Mouse (Mus musculus): ENCODE data around the gene Flt1.

Flt1 gene

DNA sequence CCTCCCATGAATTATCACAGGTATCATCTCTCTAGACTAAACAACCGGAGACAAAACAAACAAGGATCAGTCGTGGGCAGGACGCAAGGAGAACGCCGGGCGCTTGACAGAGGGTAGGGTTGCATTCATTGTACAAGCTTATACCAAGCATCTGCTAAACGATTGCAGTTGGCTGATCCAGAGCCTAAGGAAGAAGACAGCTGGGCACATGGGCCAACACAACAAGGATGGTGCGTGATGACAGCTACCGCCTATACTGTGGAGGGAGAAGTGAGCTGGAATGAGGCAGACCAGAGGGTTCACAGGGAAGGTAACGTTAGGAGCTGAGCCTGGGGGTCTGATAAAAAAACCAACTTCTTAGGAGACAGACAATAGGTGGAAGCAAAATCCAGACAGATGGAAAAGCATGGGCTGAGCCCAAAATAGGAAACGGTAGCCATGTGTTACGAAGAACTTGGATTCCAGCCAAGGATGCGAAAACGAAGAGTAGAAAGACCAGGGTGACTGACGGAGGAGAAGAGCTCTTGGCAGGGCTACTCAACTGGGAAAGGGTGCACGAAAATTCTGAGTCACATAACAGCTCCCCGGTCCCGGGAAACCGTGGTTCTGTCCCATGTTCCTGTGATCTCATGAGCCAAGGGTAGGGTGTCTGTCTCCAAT, 53.9 kb downstream of the Flt1 start:
- no peak; the same call in 1 of the 2 replicates for ATAC-seq (ENCODE audit: insufficient number of reproducible peaks, low FRiP score, low TSS enrichment)

DNA sequence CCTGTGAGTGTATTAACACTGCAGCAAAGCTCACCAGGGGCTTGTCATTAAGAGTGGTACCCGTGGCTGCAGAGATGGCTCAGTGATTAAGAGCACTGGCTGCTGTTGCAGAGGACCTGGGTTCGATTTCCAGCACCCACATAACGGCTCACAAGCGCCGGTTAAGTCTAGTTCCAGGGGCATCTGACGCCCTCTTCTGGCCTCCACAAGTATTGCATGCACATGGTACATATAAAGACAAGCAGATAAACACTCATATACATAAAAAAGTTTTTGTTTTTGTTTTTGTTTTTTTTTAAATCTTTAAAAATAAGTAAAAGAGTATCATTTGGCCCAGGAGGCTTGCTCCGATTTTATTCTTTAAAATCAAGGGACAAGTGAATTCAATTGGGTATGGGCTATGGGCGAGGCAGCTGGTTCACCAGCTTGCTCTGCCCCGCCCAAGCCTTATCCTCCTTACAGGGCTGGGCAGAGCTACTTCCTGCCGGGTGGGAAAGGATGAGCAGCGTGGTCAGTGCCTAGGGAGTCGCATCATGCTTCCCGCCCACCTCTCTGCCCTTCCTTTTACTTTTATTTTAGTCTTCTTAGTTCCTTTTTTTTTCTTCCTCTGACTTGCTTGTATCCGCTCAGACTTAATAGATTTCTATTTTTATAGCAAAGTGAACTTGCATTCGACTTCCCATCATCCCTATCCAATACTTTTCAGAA, 57.0 kb downstream of the Flt1 start:
- ATAC-seq (ENCODE audit: insufficient number of reproducible peaks, low FRiP score, low TSS enrichment) = no peak

DNA sequence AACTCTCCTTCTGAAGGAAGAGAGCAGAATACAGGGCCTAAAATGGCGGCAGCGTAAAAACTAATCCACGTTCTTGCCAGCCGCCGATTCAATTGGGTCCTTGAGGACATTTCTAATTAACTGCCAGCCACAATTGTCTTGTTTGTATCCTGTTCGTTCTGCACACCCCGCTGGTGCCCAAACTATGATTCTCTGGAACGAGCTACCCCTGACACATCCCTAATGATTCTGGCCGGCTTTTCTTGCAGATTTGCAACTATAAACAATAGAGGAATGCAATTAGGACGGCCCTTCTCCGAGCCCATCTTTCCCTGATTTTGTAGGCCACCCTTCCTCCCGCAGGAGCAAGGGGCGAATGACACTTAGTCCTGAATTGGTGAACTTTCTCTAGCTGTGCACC, 59.9 kb downstream of the Flt1 start:
- ATAC-seq (ENCODE audit: insufficient number of reproducible peaks, low FRiP score, low TSS enrichment) = no peak

DNA sequence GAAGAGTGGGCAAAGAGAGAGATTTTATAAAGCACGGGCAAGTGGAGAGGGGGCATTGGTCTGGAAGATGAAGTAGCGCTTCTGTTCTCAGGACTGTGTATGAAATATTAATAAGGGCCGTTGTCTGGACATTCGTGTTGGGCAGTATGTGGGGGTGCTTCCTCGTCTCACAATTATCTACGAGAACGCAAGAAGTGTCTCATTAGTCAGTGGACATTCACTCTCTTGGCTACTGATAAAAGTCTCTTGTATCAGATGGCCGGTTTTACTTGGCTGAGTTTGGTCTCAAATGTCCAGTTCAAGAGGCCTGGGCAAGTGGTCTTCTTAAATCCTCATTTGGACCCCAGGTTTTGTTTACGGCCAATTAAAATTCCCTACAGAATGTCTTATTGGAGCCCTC, 60.4 kb downstream of the Flt1 start:
- ATAC-seq (ENCODE audit: insufficient number of reproducible peaks, low FRiP score, low TSS enrichment) = no peak

DNA sequence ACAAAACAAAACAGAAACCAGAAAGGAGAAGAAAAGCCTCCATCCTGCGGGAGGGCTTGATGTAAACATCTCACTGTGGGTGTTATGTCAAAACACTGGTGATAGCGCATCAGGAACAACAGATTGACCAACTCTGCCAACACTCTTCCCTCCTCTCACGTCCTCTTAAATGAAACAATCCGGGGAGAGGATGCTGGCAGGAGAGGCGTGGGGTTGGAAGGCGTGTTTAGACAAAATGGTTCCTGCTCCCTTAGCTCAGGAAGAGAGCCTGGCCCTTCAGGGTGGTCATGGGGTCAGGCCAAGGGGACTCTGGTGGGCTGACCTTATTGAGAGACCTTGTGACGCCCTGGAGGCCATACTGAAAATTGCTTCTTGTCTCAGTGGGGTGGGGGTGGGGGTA, 65.9 kb downstream of the Flt1 start:
- ATAC-seq (ENCODE audit: insufficient number of reproducible peaks, low FRiP score, low TSS enrichment) = no peak

DNA sequence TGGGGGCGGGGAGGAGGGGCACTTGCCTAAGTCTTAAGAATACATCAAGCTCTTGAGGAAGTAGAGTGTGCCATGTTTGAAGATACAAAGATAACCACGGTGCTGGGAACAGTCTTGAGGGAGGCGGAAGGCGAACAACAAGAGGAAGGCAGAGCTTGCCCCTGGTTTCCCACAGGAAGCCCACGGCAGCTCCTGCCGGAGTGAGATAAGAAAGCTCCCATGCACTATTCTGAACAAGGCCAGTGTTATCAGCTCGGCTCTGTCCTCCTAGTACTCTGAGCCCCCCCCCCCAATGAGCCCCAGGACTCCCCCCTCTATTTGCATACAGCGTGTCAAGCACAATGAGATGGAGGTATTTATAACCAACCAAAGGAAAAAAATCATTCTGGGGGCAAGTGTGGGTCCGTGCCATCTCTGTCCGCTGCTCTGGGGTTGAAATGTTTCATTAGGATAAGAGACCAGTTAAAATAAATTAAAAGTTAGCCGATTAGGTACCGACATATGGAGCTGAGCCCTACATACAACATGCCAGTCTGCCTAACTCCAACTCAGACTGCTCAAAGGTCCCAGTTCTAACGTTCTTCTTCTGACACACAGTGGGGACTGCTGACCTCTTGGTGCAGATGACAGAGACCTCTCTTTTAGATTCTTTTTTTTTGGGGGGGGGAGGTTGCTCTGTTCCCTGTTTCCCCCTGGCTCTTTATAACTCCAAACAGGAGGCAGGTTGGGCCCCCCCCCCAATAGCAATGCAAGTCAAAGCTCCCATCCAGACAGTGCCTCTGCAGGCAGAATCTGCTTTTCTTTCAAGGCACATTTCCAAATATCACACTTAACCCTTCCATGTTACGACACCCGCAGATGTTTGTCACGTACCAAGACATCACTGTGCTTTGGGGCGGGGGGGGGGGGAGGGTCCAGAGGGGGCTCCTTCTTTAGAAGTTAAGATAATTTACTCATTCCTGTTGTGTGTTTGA, 67.6 kb downstream of the Flt1 start:
- ATAC-seq (ENCODE audit: insufficient number of reproducible peaks, low FRiP score, low TSS enrichment) = no peak

DNA sequence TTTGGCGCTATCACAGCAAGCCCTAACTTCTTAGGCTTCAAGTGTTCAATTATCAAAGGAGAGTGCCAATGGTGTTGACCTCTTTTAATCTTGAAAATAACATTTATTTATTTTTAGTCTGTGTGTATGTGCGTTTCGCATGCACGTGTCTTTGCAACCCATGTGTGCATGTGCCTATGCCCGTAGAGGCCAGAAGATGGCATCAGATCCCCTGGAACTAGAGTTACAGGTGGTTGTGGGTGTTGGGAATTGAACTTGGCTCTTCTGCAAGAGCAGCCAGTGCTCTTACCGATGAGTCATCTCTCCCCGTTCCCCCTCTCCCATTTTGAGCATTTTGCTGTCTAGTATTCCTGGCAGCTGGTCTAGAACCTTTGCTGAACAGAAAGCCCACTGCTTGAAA, 70.0 kb downstream of the Flt1 start:
- ATAC-seq (ENCODE audit: insufficient number of reproducible peaks, low FRiP score, low TSS enrichment) = no peak

DNA sequence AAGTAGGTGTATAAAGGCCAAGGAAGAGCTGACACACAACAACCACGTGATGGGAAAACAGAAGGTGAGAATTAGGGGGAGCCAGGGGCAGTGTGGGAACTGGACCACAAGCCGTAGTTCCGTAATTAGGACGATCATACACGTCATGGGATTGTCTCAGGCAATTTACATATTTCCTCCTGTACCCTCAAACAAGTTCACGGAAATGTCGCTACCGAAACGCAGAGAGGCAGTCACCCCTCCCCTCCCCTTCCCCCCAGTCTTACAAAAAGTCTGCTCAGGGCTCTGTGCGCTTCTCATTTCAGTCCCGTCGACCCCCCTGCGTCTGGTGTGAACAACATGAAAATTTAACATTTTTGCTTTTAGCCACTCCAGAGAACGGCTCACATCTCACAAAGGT, 74.6 kb downstream of the Flt1 start:
- no peak for ATAC-seq (ENCODE audit: insufficient number of reproducible peaks, low FRiP score, low TSS enrichment)

DNA sequence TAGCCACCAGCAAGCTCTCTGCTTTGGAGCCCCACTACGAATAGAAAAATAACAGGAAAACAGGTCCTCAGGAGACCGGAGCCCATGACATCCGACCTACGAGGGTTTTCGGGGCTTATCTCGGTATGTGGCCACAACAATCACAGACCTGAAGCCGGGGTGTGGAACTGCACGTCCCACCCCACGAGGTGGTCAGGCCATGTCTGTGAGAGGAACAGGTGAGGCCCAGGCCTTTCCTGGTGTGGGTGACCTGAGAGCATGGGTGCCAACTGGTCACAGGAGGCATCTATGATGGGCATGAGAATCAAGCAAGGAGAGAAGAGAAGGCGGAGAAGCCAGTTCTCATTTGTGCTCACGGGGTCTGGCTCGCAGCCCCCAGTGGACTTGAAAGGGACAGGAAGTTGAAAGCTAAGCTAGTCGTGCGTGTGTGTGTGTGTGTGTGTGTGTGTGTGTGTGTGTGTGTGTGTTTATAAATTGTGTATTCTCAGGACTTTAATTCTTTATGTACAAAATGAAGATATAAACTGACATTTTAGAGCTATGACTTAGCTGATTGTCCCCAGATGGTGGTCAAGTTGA, 79.4 kb downstream of the Flt1 start:
- no peak for ATAC-seq (ENCODE audit: insufficient number of reproducible peaks, low FRiP score, low TSS enrichment)

DNA sequence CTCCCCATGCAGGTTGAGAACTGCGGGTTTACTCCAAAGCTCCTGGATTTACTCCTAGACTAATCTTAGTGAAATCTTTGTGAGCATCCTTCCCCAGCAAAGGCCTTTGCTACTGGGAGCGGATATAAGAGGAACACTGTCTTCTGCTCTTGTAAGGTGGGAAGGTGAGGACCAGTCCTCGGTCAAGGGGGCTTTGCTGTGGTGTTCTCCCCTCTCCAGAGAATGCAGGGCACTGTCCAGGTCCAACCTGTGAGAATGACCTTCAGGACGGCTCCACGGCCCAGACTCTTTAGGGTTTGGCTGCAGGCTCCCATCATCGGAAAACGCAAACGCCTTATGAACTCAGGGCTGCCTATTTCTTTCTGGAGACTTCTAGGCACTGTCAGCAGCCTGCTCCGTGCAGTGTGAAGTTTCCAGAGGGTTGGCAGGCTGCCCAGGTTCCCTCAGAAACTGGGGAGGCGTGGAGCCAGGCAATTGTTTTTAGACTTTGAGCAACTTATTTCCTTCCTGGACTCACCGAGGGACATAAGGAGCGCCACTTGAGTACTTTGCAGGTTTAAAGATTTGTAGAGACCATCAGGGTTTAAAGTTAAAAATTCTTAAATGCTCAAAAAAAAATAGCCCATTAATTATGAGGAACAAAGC, 80.7 kb downstream of the Flt1 start:
- ATAC-seq (ENCODE audit: insufficient number of reproducible peaks, low FRiP score, low TSS enrichment) = no peak

DNA sequence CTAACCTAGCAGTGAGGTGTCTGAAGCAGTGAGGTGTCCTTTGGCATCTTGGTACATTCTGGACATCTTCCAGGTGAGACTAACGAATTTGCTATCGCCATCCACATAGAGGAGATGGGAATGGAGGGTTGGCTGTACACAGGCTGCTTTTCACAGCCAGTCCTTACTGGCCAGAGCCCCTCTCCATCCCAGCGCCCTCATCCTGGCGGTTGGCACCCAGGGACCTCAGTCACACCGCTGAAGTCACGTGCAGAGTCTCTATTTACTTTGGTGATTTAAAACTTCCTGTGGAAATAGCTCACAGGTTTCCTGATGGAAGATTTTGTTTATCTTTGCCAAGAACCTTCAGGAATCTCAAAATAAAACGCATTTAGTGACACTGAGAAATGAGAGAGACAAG, 84.4 kb downstream of the Flt1 start:
- ATAC-seq (ENCODE audit: insufficient number of reproducible peaks, low FRiP score, low TSS enrichment) = no peak

DNA sequence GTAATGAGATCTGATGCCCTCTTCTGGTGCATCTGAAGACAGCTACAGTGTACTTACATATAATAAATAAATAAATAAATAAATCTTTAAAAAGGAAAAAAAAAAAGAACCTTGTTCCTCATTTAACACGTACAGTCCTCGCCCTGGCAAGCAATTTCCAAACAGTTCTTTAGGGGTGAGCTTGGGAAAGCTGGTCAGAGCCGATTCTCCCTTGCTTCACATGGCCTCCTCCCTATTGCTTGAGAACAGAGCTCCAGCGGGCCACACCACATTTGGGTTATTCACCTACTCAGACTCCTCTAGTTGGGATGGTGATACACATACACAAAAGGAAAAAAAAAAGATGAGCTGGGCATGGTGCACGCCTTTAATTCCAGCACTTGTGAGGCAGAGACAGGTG, 85.9 kb downstream of the Flt1 start:
- ATAC-seq (ENCODE audit: insufficient number of reproducible peaks, low FRiP score, low TSS enrichment) = no peak

DNA sequence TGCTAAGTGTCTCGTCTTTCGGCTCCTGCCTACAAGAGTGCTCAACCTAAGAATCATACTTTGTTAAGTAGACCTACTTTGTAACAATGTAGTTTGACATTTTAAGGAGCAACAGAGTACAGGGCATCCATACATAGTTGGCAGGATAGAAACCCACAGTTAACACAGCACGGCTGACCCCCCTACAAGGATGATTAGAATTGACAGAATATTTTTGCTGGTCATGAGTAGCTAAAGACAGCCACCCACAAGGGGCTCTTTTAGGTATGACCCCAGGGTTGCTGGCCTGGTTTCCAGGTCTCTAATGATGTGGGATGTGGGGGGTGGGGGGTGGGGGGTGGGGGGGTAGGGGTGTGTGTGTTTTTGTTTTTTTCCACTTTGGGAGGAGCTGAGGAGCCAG, 89.1 kb downstream of the Flt1 start:
- no peak for ATAC-seq (ENCODE audit: insufficient number of reproducible peaks, low FRiP score, low TSS enrichment)

DNA sequence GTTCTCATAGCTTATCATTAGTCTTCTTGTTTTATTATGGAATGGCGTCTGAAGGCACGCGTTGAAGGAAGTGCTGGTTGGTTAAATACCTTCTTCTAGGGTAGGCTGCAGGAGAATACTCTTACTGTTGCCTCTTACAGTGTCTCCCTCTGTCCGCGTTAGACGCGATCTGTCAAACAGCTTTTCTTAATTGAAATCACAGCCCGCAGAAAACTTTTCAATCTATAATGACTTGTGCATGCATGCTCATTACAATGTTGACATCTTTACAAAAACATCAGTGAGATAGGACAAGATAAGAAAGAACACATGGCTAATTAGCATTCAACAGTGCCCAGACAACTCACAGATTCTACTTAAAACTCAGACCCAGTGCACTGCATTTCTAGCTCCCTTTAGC, 89.9 kb downstream of the Flt1 start:
- ATAC-seq (ENCODE audit: insufficient number of reproducible peaks, low FRiP score, low TSS enrichment) = no peak

DNA sequence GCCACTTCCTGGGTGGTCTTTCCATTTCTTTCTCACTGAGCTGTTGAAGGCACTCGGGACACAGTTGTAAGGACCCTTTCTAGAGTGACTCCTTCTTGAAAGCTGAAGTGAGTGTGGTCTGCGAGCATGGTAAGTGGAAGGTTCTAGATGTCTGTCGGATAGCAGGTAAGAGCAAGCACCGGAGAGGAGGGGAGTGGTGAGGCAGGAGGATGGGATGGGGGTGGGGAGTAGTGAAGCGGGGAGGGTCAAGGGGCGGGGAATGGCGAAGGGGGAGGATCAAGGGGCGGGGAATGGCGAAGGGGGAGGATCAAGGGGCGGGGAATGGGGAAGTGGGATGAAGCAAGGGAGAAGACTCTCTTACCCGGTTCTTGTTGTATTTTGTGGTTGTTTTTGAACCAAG, 91.8 kb downstream of the Flt1 start:
- no peak for ATAC-seq (ENCODE audit: insufficient number of reproducible peaks, low FRiP score, low TSS enrichment)

DNA sequence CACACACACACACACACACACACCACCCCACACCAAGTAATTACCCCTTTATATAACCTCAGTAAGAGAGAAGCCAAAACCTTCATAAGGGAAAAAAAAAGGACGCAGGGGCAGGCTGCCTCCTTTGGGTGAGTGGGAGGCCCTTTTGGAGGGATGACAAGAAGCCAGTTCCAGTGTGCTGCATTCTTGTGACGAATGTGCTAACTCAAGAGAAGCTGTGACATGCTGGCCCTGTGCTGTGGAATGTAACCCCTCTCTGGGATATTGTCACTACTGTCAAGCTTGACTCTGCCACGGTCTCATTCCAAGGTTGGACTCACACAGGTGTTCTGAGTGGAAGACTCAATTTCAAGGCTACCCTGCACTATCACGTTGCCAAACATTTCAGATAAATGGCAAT, 93.1 kb downstream of the Flt1 start:
- no peak for ATAC-seq (ENCODE audit: insufficient number of reproducible peaks, low FRiP score, low TSS enrichment)

DNA sequence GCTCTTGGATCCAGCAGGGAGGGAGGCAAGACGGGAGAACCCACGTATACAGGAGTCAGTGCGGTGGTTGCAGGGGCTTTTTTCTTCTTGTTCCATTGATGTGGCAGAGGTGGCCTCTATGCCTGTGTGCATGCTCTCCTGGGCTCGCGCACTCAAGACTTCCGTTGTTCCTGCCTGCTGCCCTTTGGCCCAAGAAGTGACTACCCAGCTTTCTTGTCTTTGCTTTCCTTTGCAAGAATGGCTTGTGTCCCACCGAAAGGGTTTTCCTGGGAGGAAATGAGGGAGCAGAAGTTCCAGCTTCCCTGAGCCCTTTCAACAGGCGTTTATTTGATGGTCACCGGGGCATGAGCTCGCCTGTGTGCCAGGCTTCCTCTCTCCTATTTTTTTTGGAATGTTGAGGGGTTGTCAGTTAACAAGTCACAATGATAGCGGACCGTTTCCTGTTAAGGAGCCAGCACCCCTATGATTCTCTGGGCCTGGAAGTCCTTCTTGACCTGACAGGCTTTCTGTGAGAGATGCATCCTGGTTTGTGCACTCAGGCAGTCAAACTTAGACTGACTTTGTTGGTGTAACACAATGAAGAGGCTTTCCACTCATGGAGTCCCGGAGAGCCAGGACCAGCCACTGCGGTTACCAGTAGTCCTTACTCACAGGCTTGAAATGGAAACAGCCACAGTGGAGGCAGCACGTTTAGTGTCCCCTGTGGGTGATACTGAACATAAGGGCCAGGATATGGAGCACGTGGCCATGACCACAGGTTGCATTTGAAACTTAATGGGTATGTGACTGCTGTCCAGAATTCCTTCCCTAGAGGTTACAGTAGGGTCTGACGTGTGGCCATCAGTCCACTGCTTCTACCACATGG, 95.2 kb downstream of the Flt1 start:
- ATAC-seq (ENCODE audit: insufficient number of reproducible peaks, low FRiP score, low TSS enrichment) = no peak

DNA sequence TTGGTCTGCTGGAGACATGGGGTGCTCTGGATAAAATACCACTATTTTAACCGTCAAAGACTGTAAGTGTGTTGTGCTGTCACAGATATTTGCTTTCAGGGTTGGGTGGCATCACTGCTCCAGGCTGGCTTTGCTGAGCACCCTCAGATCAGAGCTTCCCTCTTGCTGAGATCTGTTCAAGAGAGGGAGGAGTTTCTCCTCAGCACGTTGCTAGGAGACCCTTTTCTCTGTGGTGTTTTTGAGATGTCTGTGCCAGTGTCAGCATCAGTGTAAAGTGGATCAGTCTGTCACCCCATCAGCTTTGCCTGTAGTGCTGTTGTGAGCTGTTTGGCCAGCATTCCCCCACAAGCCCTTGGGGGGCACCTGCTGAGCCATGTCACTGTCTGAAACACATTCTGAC, 98.9 kb downstream of the Flt1 start:
- ATAC-seq (ENCODE audit: insufficient number of reproducible peaks, low FRiP score, low TSS enrichment) = no peak

DNA sequence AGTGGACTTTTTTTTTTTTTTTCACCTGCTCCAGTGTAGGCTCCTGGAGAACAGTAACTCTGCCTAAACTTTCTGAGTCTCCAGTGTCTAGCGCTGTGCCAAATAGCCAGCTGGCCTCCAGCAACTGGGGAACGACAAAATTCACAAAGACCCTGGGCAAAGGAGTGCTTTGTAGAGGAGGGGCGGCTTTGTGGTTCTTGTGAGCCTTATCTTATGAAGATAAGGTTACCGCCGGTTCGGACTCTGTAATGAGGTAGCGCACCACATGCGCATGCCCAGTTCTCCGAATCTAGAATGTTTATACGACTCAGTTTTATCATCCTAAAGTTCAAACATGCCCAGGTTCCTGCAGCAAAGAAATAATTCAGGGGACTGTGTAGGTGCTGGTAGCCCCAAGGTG, 102.1 kb downstream of the Flt1 start:
- no peak for ATAC-seq (ENCODE audit: insufficient number of reproducible peaks, low FRiP score, low TSS enrichment)

DNA sequence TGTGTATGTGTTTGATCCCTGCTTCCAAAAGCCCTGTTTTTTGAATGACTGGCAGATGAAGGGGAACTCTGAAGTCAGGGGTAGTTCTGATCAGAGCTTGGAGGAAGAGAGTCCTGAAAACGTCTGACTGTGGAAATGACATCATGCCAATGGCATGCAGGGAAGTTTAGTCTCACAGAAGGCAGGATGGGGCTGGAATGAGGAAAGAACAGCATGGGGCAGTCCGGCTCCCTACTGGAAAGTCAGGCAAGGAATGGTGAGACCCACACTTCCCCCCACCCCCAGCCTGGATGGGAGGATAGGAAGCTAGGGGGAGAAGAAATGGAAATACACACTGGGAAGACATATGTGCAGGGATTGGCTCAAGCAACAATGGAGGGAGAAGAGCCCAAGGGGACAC, 105.6 kb downstream of the Flt1 start:
- no peak for ATAC-seq (ENCODE audit: insufficient number of reproducible peaks, low FRiP score, low TSS enrichment)
